Mouse (Mus musculus) lung, postnatal 4 days (tissue): ENCODE data around the gene Acbd6.

ENCODE experiments used
- DNase-seq, 2 experiments: peaks; one replicate each; pipeline ENCODE4 v3.0.0; 2021

Acbd6 gene

GRCm38 (mm10) chr1:155562206-155562605 lies 4.3 kb downstream of the Acbd6 start:
- no peak for DNase-seq

DNA sequence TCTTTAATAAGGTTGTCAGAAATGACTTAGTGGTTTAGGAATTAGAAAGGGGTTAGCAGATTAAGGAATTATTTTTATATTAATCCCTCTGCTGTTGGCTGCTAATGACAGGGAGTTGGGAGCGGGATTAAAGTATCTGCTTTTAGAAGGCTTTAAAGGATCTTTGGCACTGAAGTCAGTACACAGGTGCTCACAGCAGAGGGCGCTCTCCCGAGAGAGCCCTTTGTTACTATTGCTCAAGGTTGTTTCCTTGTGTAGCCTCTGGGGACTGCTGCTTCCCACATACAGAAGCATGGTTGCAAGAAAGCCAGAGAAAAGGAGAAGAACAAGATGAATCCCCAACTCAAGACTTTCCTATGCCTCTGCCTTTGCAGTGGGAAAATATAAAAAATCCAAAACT lies 6.8 kb downstream of the Acbd6 start:
- peak in 1 of 2 experiments; percentile 39 for DNase-seq

DNA sequence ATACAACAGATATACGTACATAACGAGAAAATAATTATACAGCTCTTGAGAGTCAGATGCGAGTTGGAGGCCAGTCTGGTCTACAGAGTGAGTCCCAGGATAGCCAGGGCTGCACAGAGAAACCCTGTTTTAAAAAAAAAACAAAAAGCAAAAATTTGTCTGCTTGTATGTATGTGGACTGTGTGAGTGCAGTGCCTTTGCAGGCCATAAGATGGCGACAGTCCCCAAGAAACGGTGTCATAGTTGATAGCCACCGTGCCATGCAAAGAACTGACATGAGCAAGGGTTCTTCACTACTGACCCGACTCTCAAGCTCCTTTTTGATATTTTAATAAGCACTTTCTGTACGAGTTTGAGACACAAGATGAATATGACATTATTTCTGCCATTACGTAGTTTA lies 10.2 kb downstream of the Acbd6 start:
- no peak for DNase-seq

GRCm38 (mm10) chr1:155569340-155569739 lies 11.4 kb downstream of the Acbd6 start:
- no peak for DNase-seq

GRCm38 (mm10) chr1:155574966-155575673 lies 17.2 kb downstream of the Acbd6 start:
- DNase-seq: peak in 1 of 2 experiments; percentile 59

- DNase-seq: peak in 1 of 2 experiments; percentile 26
Measured at GRCm38 (mm10) chr1:155576432-155576831, 18.5 kb downstream of the Acbd6 start.

DNA sequence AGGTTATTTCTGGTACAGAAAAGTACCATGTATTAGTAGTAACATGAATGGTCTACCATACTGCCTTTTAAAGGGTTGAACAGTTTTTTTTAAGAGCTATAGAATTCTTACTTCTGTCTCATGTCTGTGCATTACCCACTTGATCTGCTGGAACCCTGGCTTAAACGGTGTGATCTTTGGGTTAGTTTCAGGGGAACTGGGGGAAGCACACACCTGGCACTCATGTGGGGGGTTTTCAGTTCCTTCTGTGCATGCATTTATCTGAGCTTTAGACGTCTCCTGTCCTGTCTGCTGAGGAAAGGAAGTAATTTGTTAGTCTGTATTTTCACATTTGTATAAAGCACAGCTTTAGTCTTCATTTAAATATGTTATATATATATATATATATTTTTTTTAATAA lies 19.4 kb downstream of the Acbd6 start:
- no peak for DNase-seq

DNA sequence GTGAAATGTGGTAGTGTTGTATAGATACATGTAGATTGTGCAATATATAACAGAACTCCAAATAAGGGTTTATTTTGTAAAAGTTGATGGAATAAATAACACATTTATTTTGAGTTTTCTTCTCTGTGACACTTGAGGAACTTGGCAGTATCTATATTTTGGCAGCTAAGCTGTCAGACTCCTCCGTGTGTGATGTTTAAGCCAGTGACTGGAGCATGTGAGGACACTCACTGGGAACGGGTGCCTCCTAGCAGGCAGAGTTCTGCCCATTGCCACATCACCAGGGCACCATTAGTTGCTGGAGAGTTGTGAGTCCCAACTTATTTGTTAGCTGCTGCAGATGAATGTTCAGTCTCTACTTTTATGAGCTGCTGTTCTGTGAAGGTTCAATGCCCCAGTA lies 30.0 kb downstream of the Acbd6 start:
- no peak for DNase-seq

DNA sequence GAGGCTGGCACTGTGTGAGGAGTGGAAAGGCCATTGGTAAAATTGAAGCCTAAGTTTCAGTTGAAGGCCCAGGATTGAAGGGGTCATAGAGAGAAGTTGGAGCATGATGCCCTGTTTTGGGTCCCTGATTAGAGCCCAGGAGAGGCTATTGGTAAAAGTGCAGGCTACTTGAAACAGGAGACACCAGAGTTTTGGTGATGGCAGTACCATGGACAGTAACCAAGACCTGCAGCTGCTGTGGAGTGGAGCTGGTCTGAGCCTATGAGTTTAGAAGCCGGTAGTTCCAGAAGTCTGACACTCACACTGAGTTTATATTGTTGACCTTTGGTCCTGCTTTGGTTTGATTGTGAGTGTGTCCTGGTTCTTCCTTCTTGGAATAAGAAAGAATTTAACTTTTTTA lies 36.2 kb downstream of the Acbd6 start:
- no peak for DNase-seq

- DNase-seq: no peak
Measured at GRCm38 (mm10) chr1:155596576-155596975, 38.7 kb downstream of the Acbd6 start.

- DNase-seq: no peak
Measured at GRCm38 (mm10) chr1:155604706-155605105, 46.8 kb downstream of the Acbd6 start.

- no peak for DNase-seq
Measured at GRCm38 (mm10) chr1:155605391-155606155, 47.7 kb downstream of the Acbd6 start.

DNA sequence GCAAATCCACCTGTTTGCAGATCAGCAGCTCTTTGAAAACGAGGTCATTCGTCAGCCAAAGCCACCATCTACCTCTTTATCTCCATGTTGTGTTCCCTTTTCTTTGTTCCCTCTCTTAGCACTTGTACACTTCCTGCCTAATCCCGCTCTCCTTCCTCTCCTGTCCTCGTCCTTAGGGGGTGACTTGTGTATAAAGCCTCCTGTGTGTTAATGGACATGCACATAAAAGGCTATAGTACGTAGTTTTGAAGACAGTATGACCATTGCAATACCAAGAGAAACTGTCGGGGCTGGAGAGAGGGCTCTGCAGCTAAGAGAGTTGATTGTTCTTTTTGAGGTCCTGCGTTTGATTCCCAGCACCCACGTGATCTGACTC lies 48.2 kb downstream of the Acbd6 start:
- no peak for DNase-seq

DNA sequence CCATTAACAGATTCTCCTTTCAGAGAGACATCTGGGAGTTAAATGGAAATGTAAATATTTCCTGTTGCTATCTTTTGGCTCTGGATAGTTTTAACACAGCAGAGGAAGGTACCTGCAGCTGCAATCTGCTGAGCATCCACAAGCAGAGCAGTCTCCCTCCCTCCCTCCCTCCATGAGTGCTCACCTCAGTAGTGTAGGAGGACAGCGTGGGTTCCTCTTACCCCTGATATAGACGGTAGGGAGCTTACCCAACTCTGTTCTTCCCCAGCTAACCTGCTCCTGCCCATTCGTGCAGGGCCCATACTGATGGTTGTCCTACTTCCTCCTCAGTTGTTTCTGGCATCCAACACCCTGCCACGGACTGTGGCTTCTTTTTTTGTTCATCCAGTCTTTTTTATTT lies 50.6 kb downstream of the Acbd6 start:
- DNase-seq: no peak

DNA sequence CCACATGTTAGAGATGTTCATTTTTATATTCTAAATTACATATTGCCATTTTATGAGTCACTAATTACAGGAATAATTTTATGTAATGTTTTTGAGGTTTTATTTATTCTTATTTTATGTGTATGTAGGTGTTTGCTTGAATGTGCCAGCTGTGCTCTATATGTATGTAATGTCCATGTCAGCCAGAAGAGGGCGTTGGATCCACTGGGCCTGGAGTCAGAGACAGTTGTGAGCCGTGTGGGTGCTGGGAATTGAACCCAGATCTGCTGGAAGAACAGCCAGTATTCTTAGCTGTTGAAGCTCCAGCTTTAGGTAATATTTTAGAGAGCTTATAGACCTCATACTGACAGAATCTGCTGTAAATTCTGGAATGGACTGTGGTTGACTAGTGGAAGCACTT lies 56.5 kb downstream of the Acbd6 start:
- no peak for DNase-seq

DNA sequence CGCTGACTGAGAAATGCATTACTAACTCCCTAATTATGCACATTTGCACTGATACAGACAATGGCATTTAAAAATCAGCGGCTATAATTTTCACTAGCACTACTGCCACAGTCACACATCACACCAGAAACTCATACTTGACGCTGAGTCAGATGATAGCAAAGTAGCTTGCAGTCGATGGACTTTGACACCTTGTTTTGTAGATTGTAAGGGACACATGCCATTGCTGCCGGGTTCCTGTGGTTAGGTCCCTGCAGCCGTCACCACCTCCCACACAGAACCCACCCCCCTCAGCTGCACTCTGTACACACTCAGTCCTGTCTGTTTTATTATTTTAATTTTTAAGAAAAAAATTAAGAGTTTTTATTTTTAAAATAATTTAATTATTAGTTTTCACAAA lies 63.2 kb downstream of the Acbd6 start:
- DNase-seq: no peak

DNA sequence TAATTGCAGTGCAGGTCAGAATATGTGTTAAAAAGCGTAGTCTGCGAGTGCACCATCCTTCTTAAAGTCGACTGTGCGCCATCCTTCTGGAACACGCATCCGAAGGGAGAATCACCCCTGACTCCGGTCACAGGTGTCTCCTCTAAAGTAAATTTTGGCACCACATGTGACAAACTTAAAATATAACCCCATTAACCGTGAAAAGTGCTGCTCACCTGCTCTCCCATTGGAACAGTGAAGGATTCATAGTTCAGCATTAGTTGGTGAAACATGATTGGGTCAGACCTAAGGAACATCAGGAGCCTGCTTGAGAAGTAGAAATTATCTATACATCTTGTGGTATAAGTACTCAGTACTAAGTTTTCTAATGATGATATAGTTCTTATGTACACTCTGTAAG lies 65.3 kb downstream of the Acbd6 start:
- no peak for DNase-seq

- no peak for DNase-seq
Measured at GRCm38 (mm10) chr1:155627746-155628145, 69.8 kb downstream of the Acbd6 start.

- DNase-seq: no peak
Measured at GRCm38 (mm10) chr1:155636648-155637047, 78.7 kb downstream of the Acbd6 start.

DNA sequence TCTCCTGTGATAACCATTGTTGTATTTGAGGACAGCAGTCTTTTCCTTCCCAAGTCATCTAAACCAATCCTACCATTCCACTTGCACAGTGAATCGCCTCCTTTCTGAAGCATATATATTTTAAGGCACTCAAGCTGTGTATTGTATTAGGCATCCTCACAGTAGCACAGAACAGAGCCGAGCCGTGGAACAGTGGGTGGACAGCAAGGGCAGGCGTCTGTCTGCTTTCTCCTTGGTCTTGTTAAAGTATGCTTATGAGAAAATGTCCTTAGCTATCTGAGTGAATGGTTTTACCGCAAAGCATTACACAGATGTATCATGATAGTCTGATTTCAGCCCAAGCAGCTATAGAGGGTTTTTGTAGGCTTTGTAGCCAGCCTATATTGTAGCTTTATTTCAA lies 87.9 kb downstream of the Acbd6 start:
- no peak for DNase-seq

DNA sequence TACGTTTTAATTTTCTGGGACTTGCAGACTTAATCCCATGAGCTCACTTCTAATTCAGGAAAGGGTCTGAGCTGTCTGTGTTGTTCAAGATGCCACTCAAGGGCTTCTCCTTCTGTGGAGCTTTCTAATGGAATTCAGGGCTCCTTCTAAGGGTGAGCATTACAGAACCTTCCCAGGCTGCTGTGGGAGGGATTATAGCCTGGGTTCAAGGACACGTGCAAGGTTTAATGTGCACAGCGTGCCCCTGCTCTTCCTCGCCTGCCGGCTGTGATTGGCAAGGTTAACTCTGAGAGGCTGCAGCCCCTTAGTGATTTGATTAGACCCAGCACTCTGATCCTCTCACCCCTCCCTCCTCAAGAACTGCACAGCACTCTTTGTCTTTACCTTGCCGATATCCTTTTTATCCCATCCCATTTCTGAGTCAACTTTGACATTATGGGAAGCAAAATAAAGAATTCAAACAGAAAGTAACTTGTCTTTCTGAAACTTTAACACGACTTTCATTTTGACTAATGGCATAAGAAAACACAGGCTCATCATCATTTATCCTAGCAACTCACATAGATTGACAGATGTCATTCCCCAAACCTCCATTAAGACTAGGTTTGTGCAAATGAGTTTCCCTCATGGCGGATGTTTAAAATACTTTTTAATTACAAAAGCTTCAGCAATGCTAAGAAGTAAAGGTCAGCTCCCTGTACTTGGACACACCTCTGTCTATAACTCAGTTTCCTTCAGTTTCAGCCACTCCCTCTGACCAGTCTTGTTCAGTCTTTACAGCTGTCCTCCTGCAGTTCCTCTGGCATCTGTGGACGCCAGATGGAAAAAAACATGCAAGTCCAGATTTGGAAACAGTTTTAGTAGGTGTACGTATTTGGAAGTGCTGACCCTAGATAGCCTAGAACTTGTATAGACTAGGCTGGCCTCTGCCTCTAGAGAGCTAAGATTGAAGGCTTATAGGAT lies 88.7 kb downstream of the Acbd6 start:
- no peak for DNase-seq

- peak; percentile 8 to 35 for DNase-seq
Measured at GRCm38 (mm10) chr1:155650121-155650846, 92.4 kb downstream of the Acbd6 start.

DNA sequence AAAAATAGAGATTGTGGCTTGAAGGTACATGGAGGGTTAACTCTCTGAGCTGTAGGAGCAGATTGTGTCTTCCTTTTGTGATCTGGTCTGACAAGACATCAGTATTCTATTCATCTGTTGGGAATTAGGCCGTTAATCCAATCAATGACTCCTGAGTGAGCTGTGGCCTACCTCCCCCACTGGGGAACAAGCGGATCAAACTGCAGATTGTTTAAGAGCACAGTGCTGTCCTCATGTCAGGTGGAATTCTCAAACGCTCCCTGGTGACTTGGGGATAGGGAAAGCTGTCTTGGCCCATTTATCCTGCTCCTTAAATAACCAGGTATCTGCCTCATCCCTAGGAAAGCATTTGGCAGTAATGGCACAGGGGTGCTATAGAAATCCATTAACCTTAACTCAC lies 97.0 kb downstream of the Acbd6 start:
- DNase-seq: no peak
